Mouse (Mus musculus) activated CD4-positive, CD25-positive, alpha-beta regulatory T cell, adult 4 months (primary cell): ENCODE results near the gene Nefh. TPM values are rescaled to one million over a fixed set of nuclear protein-coding genes. Genes with fewer than 3 reads are reported as not detected.

Experiments used
- ATAC-seq: one replicate; pipeline ENCODE4 v1.8.0; 2017
- polyA plus RNA-seq, 2 experiments: library from polyadenylated mRNA; unstranded; fragments of 100-300 nt; shearing (Covaris generic); gene quantifications; one replicate each; pipeline ENCODE4 v1.2.1; 2017

Gene Nefh
- 1 to 10 TPM; 6.5 to 9.2 TPM for polyA plus RNA-seq

GRCm38 (mm10) chr11:4947813-4948174, at the start of gene Nefh:
Gene Nefh, minus strand, starts transcription at chr11:4948064.
- no peak for ATAC-seq

- ATAC-seq: no peak
Observed at GRCm38 (mm10) chr11:4996621-4997199, 48.8 kb upstream of the Nefh start.

DNA sequence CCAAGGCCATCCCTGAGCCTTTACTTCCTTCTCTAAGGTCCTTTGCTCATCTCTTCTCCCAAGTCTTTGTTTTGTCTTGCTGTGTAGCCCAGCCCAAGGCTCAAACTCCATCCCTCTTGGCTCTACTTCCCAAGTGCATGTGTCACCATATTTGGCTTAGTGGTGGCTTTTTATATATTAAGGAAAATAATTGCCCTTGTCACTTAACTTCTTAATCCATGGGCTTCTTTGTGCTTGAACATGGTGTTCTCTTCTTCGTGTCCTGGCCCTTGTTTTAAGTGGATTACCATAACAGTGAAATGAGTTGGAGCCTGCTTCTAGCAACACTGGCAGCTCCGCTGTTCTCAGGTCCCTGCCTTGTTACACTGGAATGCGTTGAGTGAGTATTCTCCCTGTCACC, 47.8 kb upstream of the Nefh start:
- no peak for ATAC-seq

DNA sequence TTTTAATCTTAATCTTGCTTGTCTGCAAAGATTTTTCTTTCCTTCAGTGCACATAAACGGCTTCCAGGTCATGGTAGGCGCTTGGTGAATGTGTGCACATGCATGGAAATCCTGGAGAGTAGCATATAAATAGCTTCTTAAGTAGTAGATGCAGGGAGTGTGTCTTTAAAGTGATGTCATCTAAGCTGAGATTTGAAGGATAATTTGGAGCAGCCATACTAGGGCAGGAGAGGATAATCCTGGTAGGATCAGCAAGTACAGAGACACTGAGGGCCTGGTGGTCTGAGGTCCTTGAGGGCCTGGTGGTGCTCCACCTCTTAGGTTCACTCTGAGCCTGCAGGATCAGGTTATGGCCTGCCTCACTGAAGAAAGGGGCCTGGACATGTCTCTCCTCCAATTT, 44.6 kb upstream of the Nefh start:
- no peak for ATAC-seq

- no peak for ATAC-seq
Observed at GRCm38 (mm10) chr11:4989187-4989586, 41.3 kb upstream of the Nefh start.

DNA sequence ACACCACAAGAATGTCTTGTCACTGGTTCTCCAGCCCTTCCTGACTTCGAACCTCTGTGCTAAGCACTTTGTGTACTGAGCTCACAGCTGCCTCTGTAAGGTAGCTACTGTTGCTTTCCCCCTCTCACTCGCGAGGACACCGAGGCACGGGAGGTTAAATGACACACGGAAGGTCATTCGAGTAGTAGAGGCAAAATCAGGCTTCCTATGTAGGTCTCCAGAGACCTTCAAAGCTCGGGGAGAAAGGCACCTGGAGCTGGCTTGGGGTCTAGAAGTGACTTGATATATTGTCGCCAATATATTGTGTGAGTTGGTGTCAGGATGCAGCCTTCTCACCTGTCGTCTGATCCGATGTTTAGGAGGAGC, 39.6 kb upstream of the Nefh start:
- ATAC-seq: no peak

- ATAC-seq: peak; percentile 95
Observed at GRCm38 (mm10) chr11:4986695-4987486, 39.0 kb upstream of the Nefh start, which contains the start of gene Ap1b1. Gene Ap1b1, plus strand, starts transcription at chr11:4986824.

GRCm38 (mm10) chr11:4984799-4985198, 36.9 kb upstream of the Nefh start:
- no peak for ATAC-seq

DNA sequence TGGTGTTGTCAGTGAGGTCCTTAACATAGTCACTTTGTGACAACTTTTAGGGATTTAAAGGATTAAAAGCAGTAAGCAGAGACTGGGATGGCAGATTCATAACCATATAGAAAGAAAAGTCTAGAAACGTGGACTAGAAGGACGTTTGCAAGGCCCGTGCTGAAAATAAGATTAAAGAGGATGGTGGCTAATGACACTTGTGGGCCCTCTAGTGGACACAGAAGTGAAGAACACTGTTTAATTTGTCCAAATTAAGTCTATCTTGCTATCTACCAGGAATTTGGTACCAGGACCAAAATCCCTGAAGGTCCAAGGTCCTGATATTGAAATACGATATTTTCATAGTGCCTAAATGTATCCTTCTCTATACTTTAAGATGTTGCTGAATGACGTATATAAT, 36.4 kb upstream of the Nefh start:
- ATAC-seq: no peak

- no peak for ATAC-seq
Observed at GRCm38 (mm10) chr11:4983538-4983937, 35.7 kb upstream of the Nefh start.

- no peak for ATAC-seq
Observed at GRCm38 (mm10) chr11:4983010-4983409, 35.1 kb upstream of the Nefh start.

GRCm38 (mm10) chr11:4975623-4976022, 27.8 kb upstream of the Nefh start:
- peak; percentile 52 for ATAC-seq

DNA sequence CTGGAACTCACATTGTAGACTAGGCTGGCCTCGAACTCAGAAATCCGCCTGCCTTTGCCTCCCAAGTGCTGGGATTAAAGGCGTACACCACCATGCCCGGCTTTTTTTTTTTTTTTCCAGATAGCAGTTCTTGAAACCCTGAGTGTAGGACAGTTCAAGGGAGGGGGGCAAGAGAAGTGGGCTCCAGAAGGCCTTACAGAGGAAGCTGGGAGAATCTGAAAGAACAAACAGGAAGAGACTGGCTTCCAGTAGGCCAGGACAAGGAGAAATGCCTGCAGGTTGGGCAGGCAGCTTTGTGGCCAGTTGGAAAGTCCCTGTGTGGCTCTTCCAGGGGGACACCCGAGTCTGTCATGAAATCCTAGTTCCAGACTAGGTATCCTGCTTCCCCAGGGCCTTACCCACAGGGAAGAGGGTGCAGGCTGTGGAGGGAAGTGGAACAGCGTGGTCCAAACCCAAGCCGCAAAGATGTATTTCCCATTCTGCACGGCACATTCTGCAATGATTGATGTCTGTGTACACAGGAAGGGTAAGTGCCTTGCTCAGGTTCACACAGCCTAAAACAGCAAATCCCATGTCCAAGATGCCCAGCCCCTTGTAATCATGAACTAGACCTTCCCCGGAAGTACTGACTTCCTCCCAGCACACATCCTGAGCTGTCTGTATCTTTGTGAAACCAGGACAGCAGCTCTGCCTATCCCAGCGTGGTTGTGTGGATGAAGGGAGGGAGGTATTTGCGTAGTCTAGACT, 26.7 kb upstream of the Nefh start:
- ATAC-seq: no peak

GRCm38 (mm10) chr11:4973871-4974256, 26.0 kb upstream of the Nefh start:
- ATAC-seq: no peak

GRCm38 (mm10) chr11:4972967-4973870, 25.4 kb upstream of the Nefh start:
- peak; percentile 49 for ATAC-seq

- ATAC-seq: no peak
Observed at GRCm38 (mm10) chr11:4968376-4968775, 20.5 kb upstream of the Nefh start.

DNA sequence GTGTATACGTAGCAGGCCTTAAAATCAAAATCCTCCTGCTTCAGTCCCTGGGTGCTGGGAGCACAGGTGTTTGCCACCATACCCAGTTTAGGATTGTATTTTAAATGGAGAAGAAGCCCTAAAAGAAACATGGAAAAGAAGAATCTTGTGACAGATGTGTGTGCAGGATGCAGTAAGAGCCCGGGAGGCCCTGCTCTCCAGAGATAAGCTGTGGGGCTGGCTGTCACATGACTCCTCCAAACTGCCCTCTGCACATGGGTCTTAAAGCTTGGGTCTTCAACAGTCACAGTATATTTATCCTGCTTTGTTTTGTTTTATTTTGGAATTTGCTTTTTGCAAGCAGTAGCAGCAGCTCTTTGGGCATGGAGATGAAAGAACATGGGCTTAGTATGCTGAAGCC, 19.7 kb upstream of the Nefh start:
- ATAC-seq: no peak

DNA sequence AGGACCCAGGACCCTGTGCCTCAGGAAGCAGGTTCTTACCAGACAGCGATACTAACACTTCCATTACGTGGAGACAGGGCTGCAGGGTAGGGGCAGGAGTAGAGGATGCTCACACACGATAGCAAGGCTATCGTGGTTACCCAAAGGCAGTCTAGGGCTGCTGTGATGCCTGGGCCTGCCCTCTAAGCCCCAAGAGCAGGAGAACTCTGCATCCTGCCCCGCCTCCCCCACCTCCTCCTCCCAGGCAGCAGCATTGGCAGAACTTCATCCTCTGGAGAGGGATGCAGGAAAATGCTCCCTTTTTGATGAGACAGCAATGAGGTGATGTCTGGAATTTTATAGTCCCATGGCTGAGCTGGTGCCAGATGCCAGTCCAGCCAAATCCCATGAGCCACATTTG, 19.0 kb upstream of the Nefh start:
- ATAC-seq: no peak

- no peak for ATAC-seq
Observed at GRCm38 (mm10) chr11:4966325-4966724, 18.5 kb upstream of the Nefh start.

- no peak for ATAC-seq
Observed at GRCm38 (mm10) chr11:4963099-4963808, 15.4 kb upstream of the Nefh start.

DNA sequence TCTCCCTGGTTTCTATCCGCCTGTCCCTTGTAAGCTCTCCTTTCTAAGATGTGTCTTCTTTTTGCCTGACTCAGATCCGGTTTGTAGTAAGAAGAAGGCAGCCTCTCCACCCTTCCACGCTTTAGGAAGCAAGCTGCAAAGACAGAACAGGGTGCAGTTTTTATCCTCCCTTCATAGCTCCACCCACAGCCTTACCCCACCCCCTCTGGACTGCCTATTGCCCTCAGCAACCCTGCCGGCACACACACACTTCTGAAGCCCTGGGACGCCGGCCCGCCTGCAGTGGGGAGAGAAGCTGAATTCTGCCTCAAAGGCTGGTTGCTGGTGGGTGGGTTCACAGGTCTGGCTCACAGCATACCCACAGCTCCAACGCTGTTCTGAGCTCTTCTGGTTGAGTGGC, 6.1 kb upstream of the Nefh start:
- no peak for ATAC-seq

DNA sequence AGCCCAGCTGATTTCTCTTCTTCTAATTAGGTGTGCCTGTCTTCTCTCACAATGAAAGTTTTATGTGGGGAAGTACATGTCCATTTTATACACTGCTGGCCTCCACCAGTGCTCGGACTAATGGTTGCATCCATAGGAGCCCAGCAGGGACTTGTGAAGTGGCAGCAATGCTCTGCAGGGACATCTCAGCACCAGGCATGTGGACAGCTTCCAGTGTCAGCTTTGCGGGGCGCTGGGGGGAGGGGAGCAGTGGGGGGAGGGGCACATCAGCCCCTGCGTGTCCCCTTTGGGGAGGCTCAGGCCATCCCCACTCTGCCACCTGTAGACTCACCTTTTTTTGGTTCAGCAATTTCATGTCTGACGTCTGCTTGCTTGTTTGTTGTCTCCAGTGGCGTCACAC, 5.5 kb upstream of the Nefh start:
- no peak for ATAC-seq
